Mouse (Mus musculus): Measurements from ENCODE around the gene Colq.

The Colq gene

GRCm38 (mm10) chr14:31525040-31525810, 65.9 kb downstream of the Colq start:
- no peak for DNase-seq (ENCODE audit: low spot score)

- DNase-seq (ENCODE audit: low spot score), result no peak
Observed at GRCm38 (mm10) chr14:31521318-31521717, 69.8 kb downstream of the Colq start.

- no peak for DNase-seq (ENCODE audit: low spot score)
Observed at GRCm38 (mm10) chr14:31519165-31519564, 72.0 kb downstream of the Colq start.

- DNase-seq (ENCODE audit: low spot score), result no peak
Observed at GRCm38 (mm10) chr14:31515895-31516294, 75.2 kb downstream of the Colq start.

GRCm38 (mm10) chr14:31510322-31510721, 80.8 kb downstream of the Colq start:
- no peak for DNase-seq (ENCODE audit: low spot score)

GRCm38 (mm10) chr14:31509911-31510310, 81.2 kb downstream of the Colq start:
- no peak for DNase-seq (ENCODE audit: low spot score)

GRCm38 (mm10) chr14:31506456-31506855, 84.7 kb downstream of the Colq start:
- peak; percentile 71 for DNase-seq (ENCODE audit: low spot score)

GRCm38 (mm10) chr14:31503406-31503805, 87.7 kb downstream of the Colq start:
- DNase-seq (ENCODE audit: low spot score), result no peak

- DNase-seq (ENCODE audit: low spot score), result no peak
Observed at GRCm38 (mm10) chr14:31499526-31499925, 91.6 kb downstream of the Colq start.

- no peak for DNase-seq (ENCODE audit: low spot score)
Observed at GRCm38 (mm10) chr14:31496241-31496646, 94.9 kb downstream of the Colq start.

GRCm38 (mm10) chr14:31495538-31495937, 95.6 kb downstream of the Colq start:
- no peak for DNase-seq (ENCODE audit: low spot score)

GRCm38 (mm10) chr14:31494975-31495455, 96.1 kb downstream of the Colq start, which contains the start of gene Mettl6:
Gene Mettl6 (minus strand): TSS chr14:31495040.
- DNase-seq (ENCODE audit: low spot score), result peak; percentile 88

- no peak for DNase-seq (ENCODE audit: low spot score)
Observed at GRCm38 (mm10) chr14:31494349-31494974, 96.7 kb downstream of the Colq start, which contains the start of gene Eaf1. Gene Eaf1 (plus strand): TSS chr14:31494399.

- DNase-seq (ENCODE audit: low spot score), result no peak
Observed at GRCm38 (mm10) chr14:31493901-31494300, 97.2 kb downstream of the Colq start.

- DNase-seq (ENCODE audit: low spot score), result no peak
Observed at GRCm38 (mm10) chr14:31488055-31488454, 103.1 kb downstream of the Colq start.

GRCm38 (mm10) chr14:31486465-31486864, 104.7 kb downstream of the Colq start:
- DNase-seq (ENCODE audit: low spot score), result no peak

GRCm38 (mm10) chr14:31482417-31482816, 108.7 kb downstream of the Colq start:
- no peak for DNase-seq (ENCODE audit: low spot score)

GRCm38 (mm10) chr14:31473297-31473696, 117.8 kb downstream of the Colq start:
- DNase-seq (ENCODE audit: low spot score), result no peak

Data from layer of hippocampus, adult 11-12 months (tissue).